Mouse (Mus musculus) stomach, embryonic 14.5 days (tissue): Measurements from ENCODE around the gene Cenpu. TPM values are rescaled to one million over a fixed set of nuclear protein-coding genes. Genes with fewer than 3 reads are reported as not detected.
"Not testable (repeated sequence)": the region's sequence is repeated elsewhere in the genome, so short reads cannot be mapped to it uniquely, and the experiment has no call there.

ENCODE experiments used
- ATAC-seq: fragments of 200-750 bp; cut with Nextera tagmentation; 2 replicates; pipeline ENCODE4 v1.8.0; 2017; ENCODE audit warnings: low read depth, moderate TSS enrichment; ENCODE audit not compliant: insufficient number of reproducible peaks, insufficient read depth, low FRiP score
- H3K27ac ChIP-seq: fragments of 300-500 bp; sonication (generic); 2 replicates; pipeline ENCODE4 v1.5.1; 2014; ENCODE audit warnings: mild to moderate bottlenecking, low read length, moderate library complexity, mixed read lengths
- H3K27me3 ChIP-seq: fragments of 300-500 bp; sonication (generic); 2 replicates; pipeline ENCODE4 v1.6.1; 2014; ENCODE audit warnings: low read length, control low read depth, mixed read lengths; ENCODE audit not compliant: control insufficient read depth, insufficient read depth
- H3K36me3 ChIP-seq: fragments of 300-500 bp; sonication (generic); 2 replicates; pipeline ENCODE4 v1.6.1; 2014; ENCODE audit warnings: mild to moderate bottlenecking, control low read depth, low read length, moderate library complexity, mixed read lengths; ENCODE audit not compliant: control insufficient read depth, insufficient read depth
- H3K4me1 ChIP-seq: fragments of 300-500 bp; sonication (generic); 2 replicates; pipeline ENCODE4 v1.6.1; 2014; ENCODE audit warnings: low read length, control low read depth, mixed read lengths; ENCODE audit not compliant: control insufficient read depth, insufficient read depth
- H3K4me2 ChIP-seq: fragments of 300-500 bp; sonication (generic); replicated peaks from 2 replicates; pipeline ENCODE4 v1.6.1; 2014; ENCODE audit warnings: low read depth, low read length, control low read depth
- H3K4me3 ChIP-seq: fragments of 300-500 bp; sonication (generic); 2 replicates; pipeline ENCODE4 v1.5.1; 2014; ENCODE audit warnings: low read depth, low read length, control low read depth
- H3K9ac ChIP-seq: fragments of 300-500 bp; sonication (generic); replicated peaks from 2 replicates; pipeline ENCODE4 v1.6.1; 2014; ENCODE audit warnings: low read depth, mild to moderate bottlenecking, control low read depth, low read length, moderate library complexity, mixed read lengths
- H3K9me3 ChIP-seq: fragments of 300-500 bp; sonication (generic); 2 replicates; pipeline ENCODE4 v1.6.1; 2016; ENCODE audit warnings: low read depth, low read length, control low read depth; ENCODE audit not compliant: control insufficient read depth
- WGBS: fragments of 180-500 bp; shearing (Covaris S2); extraction: QIAGEN DNeasy Blood & Tissue Kit; methylation state at CpG from one replicate; pipeline ENCODE4 v1.1.7; 2014; 5-methylcytosine and 5-hydroxymethylcytosine counted together
- polyA plus RNA-seq: library from polyadenylated mRNA; unstranded; fragments of >200 nt; fragmentation: Nextera tagmentation; extraction: Ambion mirVana; gene quantifications from 2 replicates; pipeline ENCODE4 v1.2.1, GENCODE M21; 2014

Cenpu gene
- polyA plus RNA-seq, 1 experiment from 2014 or later, result 14.4 TPM

- no peak overlapping the region for H3K9ac ChIP-seq
- H3K27me3 ChIP-seq, result no peaks in the 10 kb centered on the region
- no peak overlapping the region for H3K4me3 ChIP-seq
- WGBS, result 94% methylated on average over 9 of the region's 9 CpGs
- no peak overlapping the region for H3K4me2 ChIP-seq
- no peaks in the 10 kb centered on the region for H3K9me3 ChIP-seq
- ATAC-seq, result no peak
- no peaks in the 10 kb centered on the region for H3K4me1 ChIP-seq
- no peak overlapping the region for H3K27ac ChIP-seq
- peaks cover 49% of the 10 kb centered on the region for H3K36me3 ChIP-seq
Measured at GRCm38 (mm10) chr8:46578794-46579193, 27.0 kb downstream of the Cenpu start.

DNA sequence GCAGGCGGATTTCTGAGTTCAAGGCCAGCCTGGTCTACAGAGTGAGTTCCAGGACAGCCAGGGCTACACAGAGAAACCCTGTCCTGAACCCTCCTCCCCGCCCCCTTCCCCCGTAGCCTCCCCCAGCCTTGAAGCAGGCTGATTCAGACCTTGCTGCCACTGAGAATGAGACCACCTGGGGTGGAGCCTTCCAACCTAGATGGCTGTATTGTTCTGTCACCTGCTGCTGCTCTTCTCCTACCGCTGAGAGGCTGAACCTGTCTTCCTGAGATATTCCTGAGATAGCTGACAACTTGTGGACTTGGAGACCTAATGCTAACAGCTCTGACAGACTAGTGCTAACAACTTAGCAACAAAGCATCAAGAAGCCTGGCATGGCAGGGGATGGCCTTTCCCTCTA lies 32.5 kb downstream of the Cenpu start:
- not testable (repeated sequence) for H3K4me2 ChIP-seq, H3K4me1 ChIP-seq

DNA sequence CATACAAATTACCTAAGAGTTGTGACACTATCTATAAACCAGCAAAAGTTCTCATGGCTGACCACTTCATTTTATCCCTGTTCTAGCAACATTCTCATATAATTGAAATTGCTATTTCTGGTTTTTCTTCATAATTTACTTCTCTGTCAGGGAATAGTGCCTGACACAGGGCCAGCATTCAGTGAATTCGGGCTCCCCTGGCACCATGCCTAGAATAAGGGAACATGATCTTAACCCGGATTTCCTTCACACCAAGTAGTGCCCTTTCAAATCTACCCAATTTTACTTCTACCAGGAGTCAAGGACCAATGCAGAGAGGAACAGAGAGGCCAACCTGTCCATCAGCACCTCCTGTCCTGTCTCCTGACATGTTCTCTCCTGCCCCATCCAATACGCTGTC lies 33.7 kb downstream of the Cenpu start:
- H3K9ac ChIP-seq, result no peak overlapping the region
- no peak overlapping the region for H3K4me2 ChIP-seq
- H3K27me3 ChIP-seq, result no peaks in the 10 kb centered on the region
- H3K4me1 ChIP-seq, result no peaks in the 10 kb centered on the region
- ATAC-seq, result no peak
- WGBS, result 75% methylated on average over 3 of the region's 3 CpGs
- no peaks in the 10 kb centered on the region for H3K9me3 ChIP-seq
- H3K4me3 ChIP-seq, result no peak overlapping the region
- H3K36me3 ChIP-seq, result peaks cover 11% of the 10 kb centered on the region; the same call in 1 of the 2 replicates
- no peak overlapping the region for H3K27ac ChIP-seq

More for the DNA sequence above, 32.5 kb downstream of the Cenpu start:
- not testable (repeated sequence) for H3K9ac ChIP-seq, H3K27ac ChIP-seq, H3K9me3 ChIP-seq, ATAC-seq, H3K4me3 ChIP-seq, H3K27me3 ChIP-seq
- H3K36me3 ChIP-seq, result peaks cover 21% of the 10 kb centered on the region; the same call in 1 of the 2 replicates
- WGBS, result 49% methylated on average over 4 of the region's 4 CpGs

DNA sequence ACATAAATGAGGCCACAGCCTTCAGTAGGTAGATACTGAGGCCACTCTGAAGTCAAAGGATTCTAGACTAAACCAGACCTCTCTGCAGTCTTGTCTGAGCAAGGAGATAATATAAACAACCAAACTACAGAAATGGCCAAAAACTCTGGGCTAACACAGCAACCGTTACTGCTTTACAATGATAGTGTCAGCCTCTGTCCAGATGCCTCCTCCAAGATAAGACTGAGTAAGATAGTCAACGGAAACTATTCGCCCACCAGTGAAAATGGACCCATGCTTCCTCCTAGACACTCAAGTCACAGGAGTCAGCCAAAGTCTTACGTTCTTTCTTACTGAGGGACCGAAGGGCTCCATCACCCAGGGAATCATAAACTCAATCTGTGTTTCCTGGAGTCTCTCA lies 36.1 kb downstream of the Cenpu start:
- Histone ChIP-seq H3K4me2 (no peak overlapping the region), H3K36me3 (peaks cover 5% of the 10 kb centered on the region; the same call in 1 of the 2 replicates), H3K9ac (no peak overlapping the region), H3K4me3 (no peak overlapping the region), H3K9me3 (no peaks in the 10 kb centered on the region), H3K27me3 (no peaks in the 10 kb centered on the region), H3K4me1 (no peaks in the 10 kb centered on the region), H3K27ac (no peak overlapping the region)
- 84% methylated on average over 5 of the region's 5 CpGs for WGBS
- no peak for ATAC-seq

DNA sequence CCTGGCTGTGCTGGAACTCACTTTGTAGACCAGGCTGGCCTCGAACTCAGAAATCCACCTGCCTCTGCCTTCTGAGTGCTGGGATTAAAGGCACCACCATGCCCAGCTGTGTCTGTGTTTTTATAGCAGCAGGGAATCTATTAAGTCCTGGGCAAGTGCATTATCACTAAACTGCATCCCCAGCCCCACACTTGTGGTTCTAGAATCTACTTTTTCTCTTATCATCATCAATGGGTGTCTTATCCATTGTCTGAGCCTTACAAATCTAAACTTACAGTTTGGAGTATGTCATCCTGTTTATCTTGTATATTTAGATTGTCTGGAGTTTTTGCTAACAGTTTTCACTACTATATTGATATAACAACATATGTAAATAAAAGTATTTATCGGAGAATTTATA lies 36.8 kb downstream of the Cenpu start:
- H3K9ac ChIP-seq, result no peak overlapping the region
- no peak overlapping the region for H3K4me2 ChIP-seq
- no peaks in the 10 kb centered on the region for H3K27me3 ChIP-seq
- no peak for ATAC-seq
- no peak overlapping the region for H3K27ac ChIP-seq
- peaks cover 5% of the 10 kb centered on the region; the same call in 1 of the 2 replicates for H3K36me3 ChIP-seq
- no peak overlapping the region for H3K4me3 ChIP-seq
- WGBS, result 95% methylated on average over 2 of the region's 2 CpGs
- no peaks in the 10 kb centered on the region for H3K4me1 ChIP-seq
- H3K9me3 ChIP-seq, result no peaks in the 10 kb centered on the region

DNA sequence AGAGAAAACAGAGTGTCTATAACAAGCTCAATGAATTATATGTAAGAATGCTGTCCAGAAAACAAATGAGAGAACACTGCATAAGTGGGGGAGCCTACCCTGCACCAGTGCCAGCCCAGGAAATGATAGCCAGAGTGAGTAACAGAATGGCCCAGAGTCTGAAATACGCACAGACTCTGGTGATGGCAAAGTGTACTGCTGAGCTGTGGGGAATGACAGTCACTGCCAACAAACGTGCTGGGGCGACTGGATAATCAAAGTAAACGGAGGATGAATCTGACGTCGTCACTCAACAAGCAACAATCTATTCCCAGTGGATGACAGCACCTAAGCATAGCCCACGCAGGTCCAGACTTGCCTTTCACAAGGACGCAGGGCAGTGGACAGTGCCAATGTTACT lies 41.2 kb downstream of the Cenpu start:
- H3K9me3 ChIP-seq, result no peaks in the 10 kb centered on the region
- H3K4me2 ChIP-seq, result no peak overlapping the region
- H3K36me3 ChIP-seq, result no peaks in the 10 kb centered on the region
- no peaks in the 10 kb centered on the region for H3K4me1 ChIP-seq
- 77% methylated on average over 8 of the region's 8 CpGs for WGBS
- no peak for ATAC-seq
- no peak overlapping the region for H3K9ac ChIP-seq
- H3K27me3 ChIP-seq, result no peaks in the 10 kb centered on the region
- H3K4me3 ChIP-seq, result no peak overlapping the region
- H3K27ac ChIP-seq, result no peak overlapping the region

DNA sequence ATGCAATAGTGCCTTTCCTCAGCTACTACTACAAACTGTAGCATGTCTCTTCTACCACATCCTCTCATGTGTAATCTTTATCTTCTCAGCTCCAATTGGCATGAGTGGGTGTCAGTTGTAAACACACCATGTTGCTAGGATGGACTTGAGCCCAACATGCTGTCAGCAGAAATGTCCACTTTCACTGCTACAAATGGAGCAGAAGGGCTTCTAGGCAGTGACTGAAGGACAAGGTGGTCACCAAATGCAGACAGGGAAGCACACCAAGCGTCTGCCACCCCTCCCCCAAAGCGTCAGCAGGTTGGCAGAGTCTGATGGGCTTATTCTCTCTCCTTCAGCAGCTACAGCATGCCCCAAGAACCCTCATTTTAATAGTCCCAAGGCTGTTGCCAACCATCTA lies 41.9 kb downstream of the Cenpu start:
- Histone ChIP-seq H3K4me3 (no peak overlapping the region), H3K27ac (no peak overlapping the region), H3K36me3 (no peaks in the 10 kb centered on the region), H3K4me1 (no peaks in the 10 kb centered on the region), H3K9ac (no peak overlapping the region), H3K4me2 (no peak overlapping the region), H3K27me3 (no peaks in the 10 kb centered on the region), H3K9me3 (no peaks in the 10 kb centered on the region)
- WGBS, result 76% methylated on average over 2 of the region's 2 CpGs
- no peak for ATAC-seq

DNA sequence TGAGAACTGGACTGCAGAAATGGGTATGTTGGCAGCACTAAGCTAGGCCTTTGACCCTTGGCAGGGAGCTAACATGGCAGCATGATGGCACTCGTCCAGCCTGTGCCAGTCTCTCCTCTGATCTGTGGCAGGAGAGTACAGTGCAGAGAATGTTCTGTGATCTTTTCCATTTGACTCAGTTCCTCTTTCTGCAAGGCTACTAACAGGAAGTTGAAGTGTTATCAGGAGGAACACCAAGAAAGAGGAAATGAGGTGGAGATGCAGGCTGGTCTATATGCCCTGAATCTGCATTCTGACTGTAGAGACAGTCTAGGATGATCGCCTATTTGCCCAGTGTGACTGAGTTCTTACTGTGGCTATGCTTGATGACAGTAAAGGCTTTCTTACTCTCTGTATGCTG lies 43.8 kb downstream of the Cenpu start:
- 95% methylated on average over 2 of the region's 2 CpGs for WGBS
- no peak for ATAC-seq
- Histone ChIP-seq H3K36me3 (no peaks in the 10 kb centered on the region), H3K4me2 (no peak overlapping the region), H3K9ac (no peak overlapping the region), H3K4me3 (no peak overlapping the region), H3K27me3 (no peaks in the 10 kb centered on the region), H3K9me3 (no peaks in the 10 kb centered on the region), H3K4me1 (no peaks in the 10 kb centered on the region), H3K27ac (no peak overlapping the region)

GRCm38 (mm10) chr8:46596530-46596929 lies 44.7 kb downstream of the Cenpu start:
- no peak for ATAC-seq
- H3K4me2 ChIP-seq, result no peak overlapping the region
- 0 out of 2 replicates have a peak, but pooled peaks cover 2% of the 10 kb centered on the region for H3K4me1 ChIP-seq
- H3K27ac ChIP-seq, result no peak overlapping the region
- no peak overlapping the region for H3K4me3 ChIP-seq
- H3K9ac ChIP-seq, result no peak overlapping the region
- no peaks in the 10 kb centered on the region for H3K27me3 ChIP-seq
- WGBS, result 83% methylated on average over 2 of the region's 2 CpGs
- H3K36me3 ChIP-seq, result no peaks in the 10 kb centered on the region
- H3K9me3 ChIP-seq, result no peaks in the 10 kb centered on the region
